In genomic region chr9:57517113-57517512, GRCm38 (mm10) we compare ENCODE assay signal across 8 mouse cellular contexts. TPM values are rescaled to one million over a fixed set of nuclear protein-coding genes. Genes with fewer than 3 reads are reported as not detected.
DNase-seq lines count a peak whose midpoint lies in the region; ATAC-seq and TF ChIP-seq lines count a peak whose summit lies in the region.

No protein-coding gene starts in this region.

- no peaks in the 10 kb centered on the region for H3K4me1 ChIP-seq in heart, embryonic 11.5 days (ENCODE audit: control insufficient read depth, insufficient read depth, low read length)
- H3K4me1 ChIP-seq in forebrain, embryonic 11.5 days (replicated peaks; ENCODE audit: control insufficient read depth, insufficient read depth, low read length) = peaks cover under 1% of the 10 kb centered on the region; the same call in 1 of the 2 replicates
- H3K4me1 ChIP-seq in spleen, adult 2 months (ENCODE audit: control insufficient read depth, insufficient read depth, insufficient read length) = no peaks in the 10 kb centered on the region

- no peak overlapping the region for H3K4me2 ChIP-seq in heart, embryonic 11.5 days
- no peak overlapping the region for H3K4me2 ChIP-seq in forebrain, embryonic 11.5 days (ENCODE audit: low read depth, low read length, severe bottlenecking)

- peak; percentile 49 to 86 for DNase-seq in heart, adult 18-20 months
- DNase-seq in B cell, adult 2 months = peak; percentile 71 to 75
- peak; percentile 66 for DNase-seq in adrenal gland, postnatal 14 days
- DNase-seq in forebrain, embryonic 11.5 days (ENCODE audit: low spot score) = peak; percentile 80
- peak; percentile 79 for DNase-seq in kidney, postnatal 10 days
- DNase-seq in spleen, adult 2 months (ENCODE audit: low read depth in 1 of 2, low spot score in 2 of 2) = peak; percentile 52 to 64

- H3K36me3 ChIP-seq in heart, embryonic 11.5 days (ENCODE audit: control insufficient read depth, insufficient read depth, low read length) = no peaks in the 10 kb centered on the region
- no peaks in the 10 kb centered on the region for H3K36me3 ChIP-seq in forebrain, embryonic 11.5 days (ENCODE audit: control insufficient read depth, insufficient read depth, low read length)
- H3K36me3 ChIP-seq in spleen, adult 2 months (ENCODE audit: control insufficient read depth, insufficient read depth, low read length) = no peaks in the 10 kb centered on the region

- peak; percentile 55; the same call in 1 of the 2 replicates for TF ChIP-seq CTCF in spleen, adult 2 months (IDR thresholded peaks at IDR 0.05; ENCODE audit: extremely low read depth, insufficient read depth, insufficient read length, insufficient replicate concordance)

- TF ChIP-seq POLR2A in spleen, adult 2 months (IDR thresholded peaks at IDR 0.05; ENCODE audit: low read depth, low read length) = no peak

- H3K27me3 ChIP-seq in heart, embryonic 11.5 days (ENCODE audit: control insufficient read depth, insufficient read depth, low read length) = no peaks in the 10 kb centered on the region
- H3K27me3 ChIP-seq in forebrain, embryonic 11.5 days (ENCODE audit: control insufficient read depth, insufficient read depth, low read length) = no peaks in the 10 kb centered on the region
- H3K27me3 ChIP-seq in spleen, adult 2 months (ENCODE audit: control insufficient read depth, insufficient read depth, low read length) = no peaks in the 10 kb centered on the region

- no peak overlapping the region for H3K27ac ChIP-seq in heart, embryonic 11.5 days (ENCODE audit: low read depth, low read length)
- H3K27ac ChIP-seq in forebrain, embryonic 11.5 days (ENCODE audit: low read depth, low read length) = no peak overlapping the region
- H3K27ac ChIP-seq in spleen, adult 2 months (ENCODE audit: insufficient read depth, low read length) = no peak overlapping the region

- no peak overlapping the region for H3K9ac ChIP-seq in heart, embryonic 11.5 days (ENCODE audit: low read depth, low read length)
- no peak overlapping the region for H3K9ac ChIP-seq in forebrain, embryonic 11.5 days (ENCODE audit: low read length)

- H3K4me3 ChIP-seq in heart, embryonic 11.5 days (ENCODE audit: low read depth, low read length) = no peak overlapping the region
- no peak overlapping the region for H3K4me3 ChIP-seq in forebrain, embryonic 11.5 days (ENCODE audit: low read depth, low read length)
- no peak overlapping the region for H3K4me3 ChIP-seq in spleen, adult 2 months (ENCODE audit: extremely low read depth, insufficient read depth, insufficient read length)

- 0 out of 2 replicates have a peak, but pooled peaks cover 2% of the 10 kb centered on the region for H3K9me3 ChIP-seq in heart, embryonic 11.5 days (replicated peaks; ENCODE audit: control insufficient read depth, low read length)
- H3K9me3 ChIP-seq in forebrain, embryonic 11.5 days (ENCODE audit: control insufficient read depth, low read length) = no peaks in the 10 kb centered on the region

- ATAC-seq in heart, embryonic 11.5 days (replicated peaks; ENCODE audit: insufficient number of reproducible peaks, low FRiP score, low TSS enrichment) = no peak
- ATAC-seq in forebrain, embryonic 11.5 days (replicated peaks; ENCODE audit: low FRiP score) = no peak
- peak; percentile 41; the same call in 1 of the 2 replicates for ATAC-seq in megakaryocyte, adult 5-6 weeks (ENCODE audit: poor library complexity, severe bottlenecking)

- 10% methylated on average over 3 of the region's 3 CpGs for WGBS in heart, embryonic 11.5 days (ENCODE audit: insufficient replicate concordance)
- 8% methylated on average over 3 of the region's 3 CpGs for WGBS in forebrain, embryonic 11.5 days
- 12% methylated on average over 3 of the region's 3 CpGs for WGBS in spleen, adult 2 months

RNA-seq across cellular contexts. Expression of gene Cox5a, which starts 4.0 kb away (rescaled TPM):
- 1,000 to 10,000 TPM; 2,577 to 2,715 TPM for total RNA-seq in heart, adult 18-20 months (2021)
- polyA plus RNA-seq in heart, embryonic 11.5 days (2014; fragmentation: Nextera tagmentation; extraction: Ambion mirVana) = 1,178 and 1,213 TPM in 2 replicates
- total RNA-seq in adrenal gland, postnatal 14 days (2021) = 1,056 and 1,152 TPM in 2 replicates
- 624 and 635 TPM in 2 replicates for polyA plus RNA-seq in forebrain, embryonic 11.5 days (2014; fragmentation: Nextera tagmentation; extraction: Ambion mirVana)
- total RNA-seq in megakaryocyte, adult 5-6 weeks (2015) = 374 and 399 TPM in 2 replicates
- total RNA-seq in megakaryocyte, adult 5-6 weeks (2017) = 54.0 and 61.6 TPM in 2 replicates
- polyA plus RNA-seq in spleen, adult 2 months (2012; rRNA removed) = 135 and 219 TPM in 2 replicates

RNA-seq across cellular contexts. Expression of gene Rpp25, which starts 13.3 kb away (rescaled TPM):
- total RNA-seq in heart, adult 18-20 months (2021) = 1 to 10 TPM in 1 of 2 experiments, under 1 TPM in 1; 0.92 to 2.0 TPM
- 16.3 and 17.1 TPM in 2 replicates for polyA plus RNA-seq in heart, embryonic 11.5 days (2014; fragmentation: Nextera tagmentation; extraction: Ambion mirVana)
- total RNA-seq in adrenal gland, postnatal 14 days (2021) = 2.2 and 2.7 TPM in 2 replicates
- 1.5 and 3.4 TPM in 2 replicates for polyA plus RNA-seq in forebrain, embryonic 11.5 days (2014; fragmentation: Nextera tagmentation; extraction: Ambion mirVana)
- not detected in 2 replicates for total RNA-seq in megakaryocyte, adult 5-6 weeks (2015)
- total RNA-seq in megakaryocyte, adult 5-6 weeks (2017) = not detected in 2 replicates
- polyA plus RNA-seq in spleen, adult 2 months (2012; rRNA removed) = 0.22 and 0.33 TPM in 2 replicates

RNA-seq across cellular contexts. Expression of gene Fam219b, which starts 20.2 kb away (rescaled TPM):
- total RNA-seq in heart, adult 18-20 months (2021) = 1 to 10 TPM; 8.1 to 9.2 TPM
- 12.1 and 12.6 TPM in 2 replicates for polyA plus RNA-seq in heart, embryonic 11.5 days (2014; fragmentation: Nextera tagmentation; extraction: Ambion mirVana)
- 17.5 and 19.1 TPM in 2 replicates for total RNA-seq in adrenal gland, postnatal 14 days (2021)
- polyA plus RNA-seq in forebrain, embryonic 11.5 days (2014; fragmentation: Nextera tagmentation; extraction: Ambion mirVana) = 21.0 TPM in 2 replicates
- 5.1 and 5.4 TPM in 2 replicates for total RNA-seq in megakaryocyte, adult 5-6 weeks (2015)
- 8.7 and 10.5 TPM in 2 replicates for total RNA-seq in megakaryocyte, adult 5-6 weeks (2017)
- 4.1 and 14.5 TPM in 2 replicates for polyA plus RNA-seq in spleen, adult 2 months (2012; rRNA removed)

RNA-seq across cellular contexts. Expression of gene Mpi, which starts 35.5 kb away (rescaled TPM):
- 100 to 1,000 TPM; 118 to 140 TPM for total RNA-seq in heart, adult 18-20 months (2021)
- 67.5 and 76.1 TPM in 2 replicates for polyA plus RNA-seq in heart, embryonic 11.5 days (2014; fragmentation: Nextera tagmentation; extraction: Ambion mirVana)
- total RNA-seq in adrenal gland, postnatal 14 days (2021) = 35.8 and 38.6 TPM in 2 replicates
- polyA plus RNA-seq in forebrain, embryonic 11.5 days (2014; fragmentation: Nextera tagmentation; extraction: Ambion mirVana) = 55.1 and 65.5 TPM in 2 replicates
- total RNA-seq in megakaryocyte, adult 5-6 weeks (2015) = 10.7 and 12.7 TPM in 2 replicates
- total RNA-seq in megakaryocyte, adult 5-6 weeks (2017) = 6.9 and 11.5 TPM in 2 replicates
- 13.0 and 16.7 TPM in 2 replicates for polyA plus RNA-seq in spleen, adult 2 months (2012; rRNA removed)

RNA-seq across cellular contexts. Expression of gene Scamp2, which starts 43.6 kb away (rescaled TPM):
- total RNA-seq in heart, adult 18-20 months (2021) = 10 to 100 TPM; 24.2 to 28.5 TPM
- polyA plus RNA-seq in heart, embryonic 11.5 days (2014; fragmentation: Nextera tagmentation; extraction: Ambion mirVana) = 53.3 and 54.9 TPM in 2 replicates
- 41.8 and 51.8 TPM in 2 replicates for total RNA-seq in adrenal gland, postnatal 14 days (2021)
- polyA plus RNA-seq in forebrain, embryonic 11.5 days (2014; fragmentation: Nextera tagmentation; extraction: Ambion mirVana) = 57.7 and 58.2 TPM in 2 replicates
- 89.5 and 90.0 TPM in 2 replicates for total RNA-seq in megakaryocyte, adult 5-6 weeks (2015)
- total RNA-seq in megakaryocyte, adult 5-6 weeks (2017) = 36.3 and 40.0 TPM in 2 replicates
- polyA plus RNA-seq in spleen, adult 2 months (2012; rRNA removed) = 79.2 and 88.4 TPM in 2 replicates
